Mouse (Mus musculus) limb, embryonic 14.5 days (tissue): ENCODE measurements around the gene Clec16a. TPM values are rescaled to one million over a fixed set of nuclear protein-coding genes. Genes with fewer than 3 reads are reported as not detected.
A peak's percentile ranks its signal among the peaks of the same experiment; 100 is the strongest.

ENCODE experiments used
- ATAC-seq: fragments of 200-750 bp; cut with Nextera tagmentation; 2 replicates; pipeline ENCODE4 v1.8.0; 2017; ENCODE audit warnings: low read depth, moderate number of reproducible peaks, moderate TSS enrichment; ENCODE audit not compliant: low FRiP score
- DNase-seq: peaks from one replicate; pipeline ENCODE4 v3.0.0-alpha.2; 2015; ENCODE audit warnings: low spot score
- H3K27ac ChIP-seq: fragments of 300-500 bp; sonication (generic); replicated peaks from 2 replicates; pipeline ENCODE4 v1.5.1; 2014; ENCODE audit warnings: low read depth, mild to moderate bottlenecking, low read length, moderate library complexity, mixed read lengths
- H3K27me3 ChIP-seq: fragments of 300-500 bp; sonication (generic); 2 replicates; pipeline ENCODE4 v1.6.1; 2014; ENCODE audit warnings: low read length, mixed read lengths; ENCODE audit not compliant: control insufficient read depth, insufficient read depth
- H3K36me3 ChIP-seq: fragments of 300-500 bp; sonication (generic); 2 replicates; pipeline ENCODE4 v1.6.1; 2014; ENCODE audit warnings: mild to moderate bottlenecking, low read length, moderate library complexity, mixed read lengths; ENCODE audit not compliant: control insufficient read depth, insufficient read depth
- H3K4me1 ChIP-seq: fragments of 300-500 bp; sonication (generic); 2 replicates; pipeline ENCODE4 v1.6.1; 2014; ENCODE audit warnings: antibody characterized with exemption, low read length, mixed read lengths; ENCODE audit not compliant: control insufficient read depth, insufficient read depth
- H3K4me2 ChIP-seq: fragments of 300-500 bp; sonication (generic); replicated peaks from 2 replicates; pipeline ENCODE4 v1.6.1; 2014; ENCODE audit warnings: low read depth, mild to moderate bottlenecking, low read length, moderate library complexity; ENCODE audit not compliant: severe bottlenecking
- H3K4me3 ChIP-seq: fragments of 300-500 bp; sonication (generic); replicated peaks from 2 replicates; pipeline ENCODE4 v1.5.1; 2014; ENCODE audit warnings: low read length
- H3K9ac ChIP-seq: fragments of 300-500 bp; sonication (generic); 2 replicates; pipeline ENCODE4 v1.6.1; 2014; ENCODE audit warnings: mild to moderate bottlenecking, low read depth, low read length, moderate library complexity; ENCODE audit not compliant: severe bottlenecking
- H3K9me3 ChIP-seq: fragments of 300-500 bp; sonication (generic); 2 replicates; pipeline ENCODE4 v1.6.1; 2016; ENCODE audit warnings: low read length; ENCODE audit not compliant: control insufficient read depth
- POLR2A ChIP-seq: fragments of 200-500 bp; IDR thresholded peaks from 2 replicates; pipeline ENCODE4 v1.8.0; 2012; ENCODE audit warnings: inconsistent platforms, mild to moderate bottlenecking, moderate library complexity, borderline replicate concordance; ENCODE audit not compliant: insufficient read depth, insufficient read length; ENCODE audit errors: extremely low read depth
- WGBS: fragments of 180-500 bp; shearing (Covaris S2); extraction: QIAGEN DNeasy Blood & Tissue Kit; methylation state at CpG from one replicate; pipeline ENCODE4 v1.1.7; 2014; 5-methylcytosine and 5-hydroxymethylcytosine counted together
- polyA plus RNA-seq, 2 experiments: library from polyadenylated mRNA; depleted of rRNA in 1 of 2; stranded (reverse) in 1 of 2; unstranded in 1 of 2; fragments of >200 nt; fragmentation: Nextera tagmentation in 1 of 2; extraction: Ambion mirVana in 1 of 2; gene quantifications; 2 replicates each; pipeline versions ENCODE4 v1.2.1 to v1.2.3; 2012 to 2014

Gene Clec16a
- polyA plus RNA-seq, 2 experiments = 12.5 to 29.9 TPM

DNA sequence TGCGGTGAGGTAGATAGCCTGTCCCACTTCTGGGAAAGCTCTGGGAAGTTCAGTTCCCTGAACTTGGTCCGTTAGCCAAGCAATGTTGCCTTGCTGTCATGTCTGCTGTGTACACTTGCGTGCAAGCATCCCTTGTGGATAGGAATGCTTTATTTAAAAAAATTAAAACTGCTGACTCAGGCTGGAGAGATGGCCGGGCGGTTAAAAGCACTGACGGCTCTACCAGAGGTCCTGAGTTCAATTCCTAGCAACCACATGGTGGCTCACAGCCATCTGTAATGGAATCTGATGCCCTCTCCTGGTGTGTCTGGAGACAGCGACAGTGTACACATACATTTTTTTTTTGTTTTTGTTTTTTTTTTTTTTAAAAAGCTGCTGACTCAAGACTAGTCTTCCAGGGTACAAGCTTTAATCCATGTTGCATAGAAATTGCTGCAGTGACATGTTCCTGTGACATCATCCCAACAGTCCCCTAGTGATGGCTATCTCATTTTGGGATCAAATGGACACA lies 242.5 kb downstream of the Clec16a start:
- Histone ChIP-seq H3K4me2 (no peak overlapping the region), H3K9ac (no peak overlapping the region), H3K4me3 (no peak overlapping the region), H3K27ac (0 out of 2 replicates have a peak overlapping the region, but pooled peaks have one; percentile 19), H3K36me3 (peaks cover 8% of the 10 kb centered on the region), H3K27me3 (no peaks in the 10 kb centered on the region), H3K9me3 (no peaks in the 10 kb centered on the region), H3K4me1 (peaks cover 16% of the 10 kb centered on the region)
- TF ChIP-seq POLR2A = no peak
- no peak for DNase-seq
- 75% methylated on average over 7 of the region's 7 CpGs for WGBS
- ATAC-seq = no peak

DNA sequence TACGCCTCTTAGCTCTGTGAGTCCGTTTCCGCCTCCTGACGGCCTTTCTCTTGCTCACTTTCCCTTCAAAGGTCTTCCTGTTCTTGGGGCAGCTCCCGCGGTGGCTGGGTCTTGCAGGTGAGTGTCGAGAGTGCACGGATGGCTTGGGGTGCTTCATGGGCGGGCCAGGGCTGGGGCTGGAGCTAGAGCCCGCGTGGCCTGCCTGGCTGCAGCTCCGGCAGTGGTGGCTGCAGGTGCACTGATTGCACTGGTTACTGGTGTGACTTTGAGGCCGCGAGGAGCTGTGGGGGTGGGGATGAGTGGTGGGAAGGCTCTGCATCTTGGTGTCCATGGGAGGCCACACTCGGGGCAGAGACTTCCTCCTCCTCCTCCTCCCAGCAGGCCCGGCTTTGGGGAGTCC lies 243.1 kb downstream of the Clec16a start, which contains the start of gene Tnp2:
TSS of gene Tnp2 (minus strand) at position 390 of the 400 bp plus-strand sequence.
- Histone ChIP-seq H3K27me3 (no peaks in the 10 kb centered on the region), H3K36me3 (peaks cover 1% of the 10 kb centered on the region; the same call in 1 of the 2 replicates), H3K9ac (no peak within 1 kb of the TSS), H3K4me2 (no peak within 1 kb of the TSS), H3K9me3 (no peaks in the 10 kb centered on the region), H3K27ac (0 out of 2 replicates have a peak within 1 kb of the TSS, but pooled peaks have one; percentile 19), H3K4me3 (no peak within 1 kb of the TSS), H3K4me1 (peaks cover 9% of the 10 kb centered on the region)
- WGBS = 42% methylated on average over 16 of the region's 16 CpGs
- ATAC-seq (no peak), DNase-seq (no peak)
- TF ChIP-seq POLR2A = no peak

DNA sequence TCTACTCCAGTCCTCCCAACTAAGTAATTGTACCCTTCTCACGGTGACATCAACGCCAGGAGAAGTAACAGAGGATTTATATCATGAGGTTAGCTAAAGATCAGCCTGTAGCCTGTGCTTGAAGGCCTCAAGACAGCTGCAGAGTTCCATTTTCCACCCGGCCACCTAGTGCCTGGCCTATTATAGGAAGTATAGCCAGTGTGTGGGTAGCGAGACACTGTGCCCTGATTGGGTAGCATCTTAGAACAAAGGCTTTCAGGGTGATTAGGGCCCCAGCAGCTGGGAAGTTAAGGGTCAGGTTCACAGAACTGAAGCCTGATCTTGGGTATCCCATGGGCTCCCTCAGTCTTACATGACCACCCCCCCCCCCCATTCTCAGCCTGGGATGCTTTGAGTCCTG lies 243.7 kb downstream of the Clec16a start:
- no peak overlapping the region for H3K4me3 ChIP-seq
- no peak overlapping the region for H3K27ac ChIP-seq
- no peaks in the 10 kb centered on the region for H3K9me3 ChIP-seq
- H3K9ac ChIP-seq = no peak overlapping the region
- no peaks in the 10 kb centered on the region for H3K27me3 ChIP-seq
- no peak for ATAC-seq
- no peaks in the 10 kb centered on the region for H3K36me3 ChIP-seq
- WGBS = 55% methylated on average over 4 of the region's 4 CpGs
- peaks cover 6% of the 10 kb centered on the region; the same call in 1 of the 2 replicates for H3K4me1 ChIP-seq
- no peak for TF ChIP-seq POLR2A
- no peak for DNase-seq
- H3K4me2 ChIP-seq = no peak overlapping the region

DNA sequence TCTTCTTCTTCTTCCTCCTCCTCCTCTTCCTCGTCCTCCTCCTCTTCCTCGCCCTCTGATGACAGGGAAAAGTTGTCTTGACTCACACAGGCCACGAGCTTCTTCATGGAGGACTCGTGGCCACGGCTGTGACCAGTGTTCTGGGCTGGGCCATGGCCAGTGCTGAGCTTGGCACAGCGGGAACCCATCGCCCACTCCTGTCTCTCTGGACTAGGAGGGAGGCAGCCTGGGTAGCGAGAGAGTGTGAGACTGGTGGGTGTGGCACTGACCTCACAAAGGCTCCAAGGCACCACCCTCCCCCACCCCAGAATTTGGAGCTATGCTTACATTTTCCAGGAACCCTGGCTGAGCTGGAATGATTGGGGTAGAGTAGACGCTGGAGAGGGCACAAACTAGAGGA lies 245.6 kb downstream of the Clec16a start, which contains the start of gene Prm3:
TSS of gene Prm3 (minus strand) at position 213 of the 400 bp plus-strand sequence.
- H3K4me1 ChIP-seq = peaks cover 6% of the 10 kb centered on the region; the same call in 1 of the 2 replicates
- H3K36me3 ChIP-seq = no peaks in the 10 kb centered on the region
- no peak within 1 kb of the TSS for H3K9ac ChIP-seq
- DNase-seq (no peak), ATAC-seq (no peak)
- H3K4me3 ChIP-seq = no peak within 1 kb of the TSS
- H3K4me2 ChIP-seq = no peak within 1 kb of the TSS
- WGBS = 64% methylated on average over 9 of the region's 9 CpGs
- no peak within 1 kb of the TSS for H3K27ac ChIP-seq
- H3K9me3 ChIP-seq = no peaks in the 10 kb centered on the region
- 0 out of 2 replicates have a peak, but pooled peaks cover 2% of the 10 kb centered on the region for H3K27me3 ChIP-seq
- no peak for TF ChIP-seq POLR2A

Other genes starting within 250 kb of the Clec16a start
- gene Emp2, start 231.4 kb upstream of the Clec16a start, polyA plus RNA-seq (2012; rRNA removed) = 33.9 and 35.2 TPM in 2 replicates
- gene Emp2, start 231.4 kb upstream of the Clec16a start, polyA plus RNA-seq (2014; fragmentation: Nextera tagmentation; extraction: Ambion mirVana) = 39.2 and 41.7 TPM in 2 replicates
- gene Tekt5, start 149.8 kb upstream of the Clec16a start, polyA plus RNA-seq (2012; rRNA removed) = 1.2 and 1.4 TPM in 2 replicates
- gene Tekt5, start 149.8 kb upstream of the Clec16a start, polyA plus RNA-seq (2014; fragmentation: Nextera tagmentation; extraction: Ambion mirVana) = 1.1 and 2.0 TPM in 2 replicates
- 46.1 and 46.9 TPM in 2 replicates for gene Nubp1, start 133.4 kb upstream of the Clec16a start, polyA plus RNA-seq (2012; rRNA removed)
- 59.0 and 64.6 TPM in 2 replicates for gene Nubp1, start 133.4 kb upstream of the Clec16a start, polyA plus RNA-seq (2014; fragmentation: Nextera tagmentation; extraction: Ambion mirVana)
- 17.7 and 20.7 TPM in 2 replicates for gene Tvp23a, start 98.0 kb upstream of the Clec16a start, polyA plus RNA-seq (2012; rRNA removed)
- gene Tvp23a, start 98.0 kb upstream of the Clec16a start, polyA plus RNA-seq (2014; fragmentation: Nextera tagmentation; extraction: Ambion mirVana) = 14.0 and 17.1 TPM in 2 replicates
- 0.10 TPM in 2 replicates for gene Ciita, start 65.3 kb upstream of the Clec16a start, polyA plus RNA-seq (2012; rRNA removed)
- gene Ciita, start 65.3 kb upstream of the Clec16a start, polyA plus RNA-seq (2014; fragmentation: Nextera tagmentation; extraction: Ambion mirVana) = 0.44 and 0.65 TPM in 2 replicates
- 51.2 and 79.2 TPM in 2 replicates for gene Dexi, start 2.3 kb upstream of the Clec16a start, polyA plus RNA-seq (2012; rRNA removed)
- 31.5 and 40.4 TPM in 2 replicates for gene Dexi, start 2.3 kb upstream of the Clec16a start, polyA plus RNA-seq (2014; fragmentation: Nextera tagmentation; extraction: Ambion mirVana)
- 13.8 and 18.5 TPM in 2 replicates for gene Socs1, start 240.2 kb downstream of the Clec16a start, polyA plus RNA-seq (2012; rRNA removed)
- gene Socs1, start 240.2 kb downstream of the Clec16a start, polyA plus RNA-seq (2014; fragmentation: Nextera tagmentation; extraction: Ambion mirVana) = 16.6 and 17.8 TPM in 2 replicates
- gene Tnp2, start 243.3 kb downstream of the Clec16a start, polyA plus RNA-seq (2012; rRNA removed) = not detected in 2 replicates
- not detected in 2 replicates for gene Tnp2, start 243.3 kb downstream of the Clec16a start, polyA plus RNA-seq (2014; fragmentation: Nextera tagmentation; extraction: Ambion mirVana)
- not detected in 2 replicates for gene Prm3, start 245.6 kb downstream of the Clec16a start, polyA plus RNA-seq (2012; rRNA removed)
- not detected in 2 replicates for gene Prm3, start 245.6 kb downstream of the Clec16a start, polyA plus RNA-seq (2014; fragmentation: Nextera tagmentation; extraction: Ambion mirVana)